Mouse (Mus musculus): ENCODE results near the gene Slc25a31.

Gene Slc25a31

GRCm38 (mm10) chr3:40708655-40709054, at the start of gene Slc25a31:
Gene Slc25a31 (plus strand): TSS chr3:40708855.
- DNase-seq (ENCODE audit: low spot score in 2 of 2), result no peak

- DNase-seq (ENCODE audit: low spot score in 2 of 2), result no peak
Observed at GRCm38 (mm10) chr3:40660231-40660630, 48.4 kb upstream of the Slc25a31 start.

GRCm38 (mm10) chr3:40666109-40666508, 42.5 kb upstream of the Slc25a31 start:
- DNase-seq (ENCODE audit: low spot score in 2 of 2), result no peak

DNA sequence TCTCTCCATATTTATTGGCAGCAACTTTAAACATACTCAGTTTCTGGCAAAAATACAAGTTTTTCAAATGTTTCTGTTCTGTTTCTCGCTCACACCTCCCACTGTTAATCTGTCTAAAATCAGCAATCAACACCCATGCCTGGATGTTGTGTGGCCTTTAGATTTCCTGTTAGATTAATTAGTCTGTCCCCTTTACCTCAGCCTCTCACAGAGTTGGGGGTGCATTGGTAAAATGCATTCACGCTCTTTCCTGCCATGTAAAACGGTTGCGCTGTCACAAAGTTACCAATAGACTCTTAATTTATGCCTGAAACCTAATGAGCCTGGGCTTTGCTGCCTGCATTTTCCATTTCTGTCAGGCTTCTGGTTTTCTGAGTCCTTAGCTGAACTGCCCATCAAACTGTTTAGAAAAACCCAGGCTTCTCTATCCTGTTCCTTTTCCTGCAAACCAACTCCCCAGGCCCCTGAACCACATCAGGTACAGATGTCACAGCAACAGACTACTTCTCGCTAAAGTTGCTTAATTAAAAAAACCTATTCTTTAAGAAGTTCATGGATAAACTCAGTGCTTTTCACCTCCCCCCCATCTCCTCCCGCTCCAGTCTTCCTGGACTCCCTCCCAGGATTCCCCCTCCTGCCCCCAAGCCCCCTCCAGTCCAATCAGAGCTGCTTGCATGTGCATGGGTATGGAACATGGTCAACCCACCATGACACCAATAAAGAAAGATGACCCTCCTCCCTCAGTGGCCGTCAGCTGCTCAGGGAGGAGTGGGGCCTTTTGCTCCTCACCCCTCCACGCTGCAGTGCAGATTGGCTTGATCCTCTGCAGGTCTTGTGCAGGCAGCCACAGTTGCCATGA, 41.6 kb upstream of the Slc25a31 start:
- DNase-seq (ENCODE audit: low spot score in 2 of 2), result no peak

DNA sequence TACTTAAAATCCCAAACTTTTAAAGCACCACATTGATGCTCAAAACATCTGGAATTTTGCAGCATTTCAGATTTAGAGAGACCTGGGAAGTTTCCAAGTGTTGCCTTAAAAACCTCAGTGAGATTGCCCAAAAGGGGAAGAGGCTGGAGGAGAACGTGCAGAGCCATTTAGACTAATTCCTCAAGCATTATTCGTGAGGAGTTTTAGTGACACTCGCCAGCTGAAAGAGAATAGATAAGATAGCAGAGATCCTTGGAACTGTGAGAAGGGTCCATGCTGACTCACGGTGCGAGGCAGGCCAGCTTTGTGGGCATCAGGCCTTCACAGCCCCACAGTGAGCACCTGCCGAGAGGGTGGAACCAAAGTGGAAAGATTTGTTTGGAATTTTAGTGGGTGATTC, 39.8 kb upstream of the Slc25a31 start:
- DNase-seq (ENCODE audit: low spot score in 2 of 2), result no peak

GRCm38 (mm10) chr3:40669395-40669794, 39.3 kb upstream of the Slc25a31 start:
- no peak for DNase-seq (ENCODE audit: low spot score in 2 of 2)

DNA sequence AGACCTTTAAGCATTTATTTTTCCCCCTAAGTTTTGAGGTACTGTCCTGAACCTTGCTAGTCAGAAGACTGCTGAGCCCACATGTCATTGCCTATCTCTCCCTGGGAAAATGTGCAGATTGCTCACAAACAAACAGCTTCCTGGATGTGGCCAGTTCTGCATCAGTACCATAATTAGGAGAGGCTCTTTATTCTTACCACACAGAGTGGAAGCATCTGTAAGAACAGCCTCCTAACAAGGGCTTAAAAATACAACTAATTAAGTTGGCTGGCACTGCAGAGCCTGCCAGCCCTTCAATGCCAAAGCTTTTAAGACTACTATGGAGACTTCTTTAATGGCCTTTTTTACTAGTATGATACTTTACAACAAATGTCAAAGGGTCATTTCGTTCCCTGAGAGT, 35.1 kb upstream of the Slc25a31 start:
- no peak for DNase-seq (ENCODE audit: low spot score in 2 of 2)

- no peak for DNase-seq (ENCODE audit: low spot score in 2 of 2)
Observed at GRCm38 (mm10) chr3:40674873-40675405, 33.7 kb upstream of the Slc25a31 start.

- no peak for DNase-seq (ENCODE audit: low spot score in 2 of 2)
Observed at GRCm38 (mm10) chr3:40678856-40679255, 29.8 kb upstream of the Slc25a31 start.

- no peak for DNase-seq (ENCODE audit: low spot score in 2 of 2)
Observed at GRCm38 (mm10) chr3:40682404-40682803, 26.3 kb upstream of the Slc25a31 start.

DNA sequence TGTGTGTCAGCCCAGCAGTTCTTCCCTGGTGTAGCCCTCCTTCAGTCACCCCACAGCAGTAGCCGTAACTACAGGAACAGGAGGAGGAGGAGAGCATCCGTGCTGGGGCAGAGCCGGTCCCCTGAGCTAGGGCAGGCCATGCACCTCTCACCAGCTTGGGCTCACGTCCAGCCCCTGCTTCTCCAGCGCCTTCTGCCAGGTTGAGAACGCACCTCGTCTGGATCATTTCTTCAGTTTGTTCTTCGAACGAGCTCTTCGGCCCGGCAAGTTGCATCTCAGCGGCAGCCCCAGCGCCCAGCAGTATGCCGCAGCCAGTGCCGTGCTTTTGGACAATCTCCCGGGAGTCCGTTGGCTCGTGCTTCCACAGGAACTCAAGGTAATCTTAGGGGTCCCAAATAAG, 25.5 kb upstream of the Slc25a31 start:
- no peak for DNase-seq (ENCODE audit: low spot score in 2 of 2)

DNA sequence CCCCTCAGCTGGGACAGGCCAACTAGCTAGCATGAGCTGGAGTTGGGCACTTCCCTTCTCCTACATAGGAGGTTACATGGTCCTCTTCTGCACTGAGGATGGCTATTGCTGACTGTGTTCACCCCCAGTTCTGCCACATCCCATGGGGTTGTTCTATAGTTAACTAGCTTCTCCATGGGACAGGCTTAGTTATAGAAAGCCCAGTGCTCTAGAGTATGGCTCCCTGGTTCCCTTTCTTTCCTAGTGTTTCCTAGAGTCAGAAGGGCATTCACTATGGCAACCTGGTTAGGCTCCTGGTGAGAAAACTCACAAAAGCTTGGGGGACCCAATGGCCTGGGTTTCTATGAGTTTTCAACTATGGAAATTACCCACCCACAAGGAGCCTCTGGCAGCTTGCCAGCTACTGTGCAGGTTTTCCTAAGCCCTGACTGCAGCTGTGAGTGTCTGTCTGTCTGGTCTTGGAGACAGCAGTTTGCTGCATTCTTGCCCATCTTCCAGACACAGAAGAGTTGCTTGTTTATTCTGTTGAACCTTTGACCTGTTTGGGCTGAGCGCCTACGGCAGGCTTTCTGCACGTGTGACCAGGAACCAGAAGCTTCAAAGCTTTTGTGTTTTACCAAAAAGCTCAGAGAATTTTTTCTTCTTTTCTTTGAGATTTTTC, 22.7 kb upstream of the Slc25a31 start:
- no peak for DNase-seq (ENCODE audit: low spot score in 2 of 2)

GRCm38 (mm10) chr3:40686836-40687235, 21.8 kb upstream of the Slc25a31 start:
- DNase-seq (ENCODE audit: low spot score in 2 of 2), result no peak

GRCm38 (mm10) chr3:40687588-40687987, 21.1 kb upstream of the Slc25a31 start:
- DNase-seq (ENCODE audit: low spot score in 2 of 2), result no peak

DNA sequence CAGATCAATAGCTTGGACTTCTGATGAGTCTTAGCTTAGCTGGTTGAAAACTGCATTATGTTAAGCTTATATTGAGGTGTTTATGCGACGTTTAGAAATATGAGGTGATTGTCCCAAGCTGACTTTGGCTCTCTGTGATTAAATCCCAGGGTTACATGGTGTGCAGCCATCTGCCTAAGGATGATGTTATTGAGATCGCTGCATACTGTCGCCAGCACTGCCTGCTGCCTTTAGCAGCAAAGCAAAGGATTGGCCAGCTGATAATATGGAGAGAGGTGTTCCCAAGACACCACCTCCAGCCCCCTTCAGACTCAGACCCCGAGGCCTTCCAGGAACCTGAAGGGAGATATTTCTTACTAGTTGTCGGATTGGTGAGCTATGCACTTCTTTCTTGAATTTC, 17.1 kb upstream of the Slc25a31 start:
- DNase-seq (ENCODE audit: low spot score in 2 of 2), result no peak

DNA sequence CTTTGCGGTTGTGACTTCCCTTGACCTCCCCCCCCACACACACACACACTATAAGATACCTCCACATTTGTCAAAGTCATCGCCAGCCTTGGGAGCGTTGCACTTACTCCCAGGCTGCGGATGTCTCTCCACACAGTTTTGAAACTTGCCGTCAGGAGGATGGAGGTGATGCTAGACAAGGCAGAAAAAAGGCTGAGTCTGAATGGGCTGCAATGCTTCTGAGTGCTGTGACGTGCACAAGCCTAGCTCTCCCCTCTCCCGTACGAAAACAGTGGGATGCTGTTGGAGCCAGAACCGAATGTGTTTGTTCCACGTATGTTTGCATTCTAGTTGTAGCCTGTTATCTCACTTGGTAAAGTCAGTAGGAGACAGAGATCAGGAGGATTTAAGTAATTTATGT, 15.2 kb upstream of the Slc25a31 start:
- DNase-seq (ENCODE audit: low spot score in 2 of 2), result no peak

DNA sequence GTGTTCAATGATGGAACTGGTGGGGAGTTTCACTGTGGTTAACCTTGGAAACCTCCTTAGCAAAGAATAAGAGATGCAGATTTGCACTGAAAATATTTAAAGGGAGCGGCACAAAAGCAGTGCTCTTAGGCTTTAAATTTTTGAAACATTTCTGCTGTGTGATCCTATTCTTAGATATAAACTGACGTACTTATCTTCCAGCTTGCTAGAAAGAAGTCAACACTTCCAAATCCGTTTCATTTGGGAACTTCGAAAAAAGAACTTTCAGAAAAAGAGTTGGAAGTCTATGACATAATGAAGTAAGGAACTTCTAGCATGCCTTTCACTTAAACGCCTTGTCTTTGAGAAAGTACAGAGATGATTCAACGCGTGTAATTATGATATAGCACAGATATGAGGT, 14.7 kb upstream of the Slc25a31 start:
- DNase-seq (ENCODE audit: low spot score in 2 of 2), result no peak

DNA sequence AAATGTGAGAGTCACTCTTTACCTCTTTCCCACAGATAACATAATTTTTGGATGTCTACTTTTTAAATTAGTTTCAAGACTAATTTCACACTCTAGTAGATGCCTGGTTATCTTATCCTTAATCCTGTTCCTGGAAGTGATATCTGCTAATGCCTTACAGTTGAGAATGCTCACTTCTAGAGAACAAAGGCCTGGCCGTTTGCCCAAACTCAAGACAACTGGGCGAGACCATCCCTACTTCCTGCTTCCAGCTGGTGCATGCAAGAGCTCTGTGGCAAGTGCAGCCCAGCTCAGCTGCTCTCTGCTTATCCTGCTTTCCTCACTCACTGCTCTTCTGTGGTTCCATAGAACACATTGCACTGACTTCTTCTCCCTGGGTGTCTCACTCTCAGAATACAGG, 14.2 kb upstream of the Slc25a31 start:
- no peak for DNase-seq (ENCODE audit: low spot score in 2 of 2)

- DNase-seq (ENCODE audit: low spot score in 2 of 2), result no peak
Observed at GRCm38 (mm10) chr3:40695162-40695561, 13.5 kb upstream of the Slc25a31 start.

- no peak for DNase-seq (ENCODE audit: low spot score in 2 of 2)
Observed at GRCm38 (mm10) chr3:40698834-40699233, 9.8 kb upstream of the Slc25a31 start.

DNA sequence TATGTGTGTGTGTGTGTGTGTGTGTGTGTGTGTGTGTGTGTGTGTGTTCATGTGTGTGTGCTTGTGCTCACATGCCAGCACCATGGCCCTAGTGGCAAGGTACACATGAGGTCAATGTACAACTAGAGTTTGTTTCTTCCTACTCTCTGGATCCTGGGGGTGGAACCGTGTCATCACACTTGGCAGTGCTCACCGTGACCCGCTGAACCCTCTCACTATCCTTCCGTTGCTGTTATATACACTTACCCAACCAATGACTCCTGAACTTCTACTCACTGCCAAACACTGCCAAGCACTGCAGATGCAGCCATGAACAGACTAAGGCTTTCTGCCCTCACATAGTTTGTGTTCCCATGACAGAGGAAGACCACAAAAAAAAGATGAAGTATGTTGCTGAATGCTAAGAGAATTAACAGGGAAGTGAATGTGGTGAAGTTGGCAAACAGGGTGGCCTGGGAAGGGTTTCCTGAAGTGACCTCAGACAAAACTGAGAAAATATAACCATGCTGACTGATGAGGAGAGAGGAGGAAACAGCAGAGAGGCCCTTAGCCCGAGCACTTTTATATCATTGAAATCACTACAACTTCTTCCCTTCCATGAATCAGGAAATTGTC, 3.7 kb upstream of the Slc25a31 start:
- no peak for DNase-seq (ENCODE audit: low spot score in 2 of 2)

DNA sequence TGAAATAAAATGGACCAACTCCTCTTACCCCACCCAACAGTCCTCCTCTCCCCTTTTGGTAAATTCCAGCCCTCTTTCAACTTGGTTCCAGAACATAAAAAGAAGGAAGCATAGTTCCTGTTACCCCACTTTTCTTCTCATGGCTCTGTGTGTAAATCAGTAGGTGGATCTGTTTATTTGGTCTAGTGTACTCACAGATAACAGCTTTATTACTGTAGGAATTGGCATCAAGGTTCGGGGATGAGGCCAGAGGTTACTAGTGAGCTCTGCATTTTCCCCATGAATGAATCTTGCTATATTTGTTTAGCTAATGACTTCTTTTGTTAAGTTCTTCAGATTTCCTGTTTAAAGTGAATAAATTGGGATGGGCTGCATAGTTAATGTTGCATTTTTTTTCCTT, 7.4 kb downstream of the Slc25a31 start:
- DNase-seq (ENCODE audit: low spot score in 2 of 2), result no peak

DNA sequence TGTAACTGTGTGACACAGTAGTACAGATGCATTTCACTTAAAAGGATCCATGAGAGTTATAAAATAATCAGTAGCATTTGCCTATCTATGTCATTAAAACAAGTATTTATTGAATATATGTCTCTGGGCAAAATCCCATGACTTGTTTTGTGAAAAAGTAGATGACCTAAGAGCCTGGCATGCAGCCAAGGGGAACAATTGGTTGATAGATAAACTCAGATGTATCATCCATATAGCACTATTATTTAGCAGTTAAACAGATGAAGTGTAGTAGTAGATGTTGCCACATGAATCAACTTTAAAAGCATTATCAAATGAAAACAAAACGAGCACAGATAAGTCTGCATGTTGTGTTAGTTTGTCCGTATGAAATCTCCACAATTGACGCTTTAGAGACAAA, 10.4 kb downstream of the Slc25a31 start:
- no peak for DNase-seq (ENCODE audit: low spot score in 2 of 2)

Measured in thymus, postnatal 10 days (tissue).